Mouse (Mus musculus): ENCODE measurements around the gene Gm20896.
"Not testable (repeated sequence)": the region's sequence is repeated elsewhere in the genome, so short reads cannot be mapped to it uniquely, and the experiment has no call there.

Gene Gm20896

DNA sequence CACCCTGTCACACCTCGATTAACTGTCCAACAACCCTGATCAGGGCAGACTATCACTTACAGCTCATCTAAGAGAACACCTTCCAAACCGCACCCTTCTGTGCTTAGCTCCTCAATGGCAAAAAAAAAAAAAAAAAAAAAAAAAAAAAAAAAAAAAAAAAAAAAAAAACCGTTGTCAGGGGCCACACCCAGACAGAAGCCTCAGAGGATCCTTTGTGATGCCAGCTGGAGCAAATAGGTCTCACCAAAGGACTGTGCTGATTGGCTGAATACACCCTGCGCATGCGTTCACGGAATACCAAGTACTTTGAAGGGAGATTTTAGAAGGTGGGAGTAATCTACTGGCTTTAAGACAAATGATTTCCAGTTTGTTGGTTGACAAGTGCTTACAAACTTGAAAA lies at the start of gene Gm20896:
TSS of gene Gm20896 (minus strand) at position 101 of the 400 bp plus-strand sequence.
- not testable (repeated sequence) for DNase-seq (ENCODE audit: low spot score in 2 of 2)

All from spleen, postnatal 4 days (tissue).